9 mouse cellular contexts compared by ENCODE assay signal in the genomic region with DNA sequence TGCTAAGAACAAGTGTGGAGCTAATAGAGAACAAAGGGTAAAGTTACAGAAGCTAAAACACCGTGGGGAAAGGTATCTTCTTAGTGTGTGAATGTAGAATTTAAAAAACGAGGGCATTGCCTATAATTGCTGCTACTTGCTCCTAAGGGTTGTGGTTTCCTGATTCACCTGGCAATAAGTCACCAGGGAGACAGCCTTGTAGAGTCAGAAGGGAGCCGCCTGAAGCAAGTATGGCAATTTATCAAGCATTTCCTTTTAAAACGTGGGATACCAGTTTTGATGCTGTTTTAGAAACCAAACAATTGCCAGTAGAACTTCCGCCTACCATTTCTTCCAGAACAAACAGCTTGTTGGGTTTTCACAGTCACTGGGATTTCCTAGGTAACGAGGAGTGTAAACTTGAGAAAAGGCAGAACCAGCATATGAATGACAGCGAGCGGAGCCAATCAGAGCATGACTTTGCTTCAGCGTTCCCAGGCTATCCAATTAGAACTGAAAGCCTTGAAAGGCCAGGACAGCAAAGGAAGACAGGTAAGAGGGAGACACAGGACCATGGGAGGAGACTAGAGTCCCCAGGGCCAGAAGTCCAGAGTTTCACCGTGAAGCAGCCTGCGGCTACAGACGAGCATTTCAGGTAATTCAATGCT. TPM values are rescaled to one million over a fixed set of nuclear protein-coding genes. Genes with fewer than 3 reads are reported as not detected.
DNase-seq lines count a peak whose midpoint lies in the region; ATAC-seq and TF ChIP-seq lines count a peak whose summit lies in the region.
"Had no signal": no experiment of that assay in that cellular context is flagged by ENCODE, and none has a peak within 500 bp of the region (broad histone marks: within the 10 kb centered on the region; RNA-seq: fewer than 3 reads in every experiment).

Gene Capsl, plus strand, starts transcription at position 495 of the 647 bp plus-strand sequence.

- no peaks in the 10 kb centered on the region for H3K36me3 ChIP-seq in liver, embryonic 13.5 days
- no peaks in the 10 kb centered on the region for H3K36me3 ChIP-seq in thymus, adult 2 months (ENCODE audit: control insufficient read depth, insufficient read depth, low read length)
- H3K36me3 ChIP-seq: limb, embryonic 15.5 days had no signal

- WGBS in liver, embryonic 13.5 days (ENCODE audit: insufficient replicate concordance), result 45% methylated on average over 12 of the region's 12 CpGs
- WGBS in thymus, adult 2 months, result 49% methylated on average over 12 of the region's 12 CpGs

- TF ChIP-seq POLR2A in thymus, adult 2 months (IDR thresholded peaks at IDR 0.05; ENCODE audit: control insufficient read depth, extremely low read depth, insufficient read depth, low read length, poor library complexity), result no peak

- H3K4me3 ChIP-seq in liver, embryonic 13.5 days (replicated peaks), result no peak within 1 kb of the TSS
- no peak within 1 kb of the TSS for H3K4me3 ChIP-seq in thymus, adult 2 months (ENCODE audit: control insufficient read depth, insufficient read depth, low read length)
- H3K4me3 ChIP-seq: limb, embryonic 15.5 days had no signal

- H3K9ac ChIP-seq in liver, embryonic 13.5 days, result no peak within 1 kb of the TSS
- H3K9ac ChIP-seq: limb, embryonic 15.5 days had no signal

- ATAC-seq in cerebellum, adult (ENCODE audit: insufficient number of reproducible peaks, low FRiP score, low TSS enrichment), result no peak
- peak; percentile 92 for ATAC-seq in common myeloid progenitor, adult 5-6 weeks (replicated peaks; ENCODE audit: low read depth, poor library complexity, severe bottlenecking)
- peak; percentile 97 to 98 for ATAC-seq in hematopoietic stem cell, adult 5-6 weeks (replicated peaks in 1 of 2; ENCODE audit: insufficient read depth in 1 of 2, low FRiP score in 2 of 2, low TSS enrichment in 1 of 2, low read depth in 1 of 2, poor library complexity in 2 of 2, severe bottlenecking in 2 of 2)
- ATAC-seq in liver, embryonic 13.5 days (ENCODE audit: low read depth), result peak; percentile 50; the same call in 1 of the 2 replicates

- no peaks in the 10 kb centered on the region for H3K4me1 ChIP-seq in liver, embryonic 13.5 days (replicated peaks)
- H3K4me1 ChIP-seq in thymus, adult 2 months (replicated peaks; ENCODE audit: control insufficient read depth, insufficient read depth, low read length), result no peaks in the 10 kb centered on the region
- H3K4me1 ChIP-seq: limb, embryonic 15.5 days had no signal

- DNase-seq in cerebellum, postnatal 25 days, result peak; percentile 7 to 38
- DNase-seq in layer of hippocampus, adult 11-12 months (ENCODE audit: low spot score), result peak; percentile 81
- no peak for DNase-seq in liver, embryonic 13.5 days
- DNase-seq in natural killer cell, adult 2 months (ENCODE audit: low spot score in 2 of 2), result peak; percentile 38 to 54
- DNase-seq in thymus, adult 2 months, result peak; percentile 39

- H3K27me3 ChIP-seq in liver, embryonic 13.5 days, result no peaks in the 10 kb centered on the region
- no peaks in the 10 kb centered on the region for H3K27me3 ChIP-seq in thymus, adult 2 months (ENCODE audit: control insufficient read depth, insufficient read depth, low read length)
- H3K27me3 ChIP-seq: limb, embryonic 15.5 days had no signal

- 0 out of 2 replicates have a peak within 1 kb of the TSS, but pooled peaks have one; percentile 8 for H3K4me2 ChIP-seq in liver, embryonic 13.5 days
- H3K4me2 ChIP-seq: limb, embryonic 15.5 days had no signal

- H3K27ac ChIP-seq in liver, embryonic 13.5 days, result no peak within 1 kb of the TSS
- H3K27ac ChIP-seq in thymus, adult 2 months (ENCODE audit: control insufficient read depth, insufficient read depth, low read length), result no peak within 1 kb of the TSS
- H3K27ac ChIP-seq: limb, embryonic 15.5 days had no signal

- no peaks in the 10 kb centered on the region for H3K9me3 ChIP-seq in liver, embryonic 13.5 days (replicated peaks)
- H3K9me3 ChIP-seq: limb, embryonic 15.5 days had no signal

- TF ChIP-seq CTCF in thymus, adult 2 months (IDR thresholded peaks at IDR 0.05; ENCODE audit: borderline replicate concordance, control insufficient read depth, extremely low read depth, insufficient read depth, low read length, poor library complexity), result no peak

RNA-seq across cellular contexts. Expression of gene Capsl, which starts in this region (rescaled TPM):
- total RNA-seq in common myeloid progenitor, adult 5-6 weeks (2017), result 0.46 TPM in 1 of 2 replicates, not detected in the other
- total RNA-seq in hematopoietic stem cell, adult 5-6 weeks (2017), result 14.9 and 18.4 TPM in 2 replicates
- polyA plus RNA-seq in liver, embryonic 13.5 days (2015; fragmentation: Nextera tagmentation; extraction: Ambion mirVana), result 0.54 and 0.55 TPM in 2 replicates
- 0.66 and 0.89 TPM in 2 replicates for polyA plus RNA-seq in thymus, adult 2 months (2012; rRNA removed)

Comparison
In these comparisons a context has a peak if more than half of its experiments do, and no peak if none do; other contexts are left out.
1. RNA of gene Capsl (total RNA-seq): 14.9 to 18.4 TPM in hematopoietic stem cell, adult 5-6 weeks; 0.46 TPM in common myeloid progenitor, adult 5-6 weeks; every median in the first group is over 10 times any median in the second.
2. Peak in ATAC-seq in common myeloid progenitor, adult 5-6 weeks; RNA of the gene not detected or under 1 TPM.
3. Peak in ATAC-seq and H3K4me2 ChIP-seq in liver, embryonic 13.5 days; RNA of the gene not detected or under 1 TPM.
4. Peak in DNase-seq in thymus, adult 2 months; RNA of the gene not detected or under 1 TPM.